Mouse (Mus musculus) embryonic facial prominence, embryonic 11.5 days (tissue): ENCODE results near the gene Bcar1. TPM values are rescaled to one million over a fixed set of nuclear protein-coding genes. Genes with fewer than 3 reads are reported as not detected.

Source experiments
- ATAC-seq: fragments of 200-750 bp; cut with Nextera tagmentation; replicated peaks from 2 replicates; pipeline ENCODE4 v1.8.0; 2017; ENCODE audit warnings: low read depth; ENCODE audit not compliant: insufficient number of reproducible peaks, low FRiP score, low TSS enrichment
- DNase-seq: peaks from one replicate; pipeline ENCODE4 v3.0.0-alpha.2; 2015; ENCODE audit warnings: low spot score
- H3K27ac ChIP-seq: fragments of 300-500 bp; sonication (generic); replicated peaks from 2 replicates; pipeline ENCODE4 v1.5.1; 2014; ENCODE audit warnings: mild to moderate bottlenecking, low read depth, low read length, control low read depth
- H3K27me3 ChIP-seq: fragments of 300-500 bp; sonication (generic); 2 replicates; pipeline ENCODE4 v1.6.1; 2014; ENCODE audit warnings: mild to moderate bottlenecking, low read length, moderate library complexity, mixed read lengths; ENCODE audit not compliant: control insufficient read depth, insufficient read depth
- H3K36me3 ChIP-seq: fragments of 300-500 bp; sonication (generic); replicated peaks from 2 replicates; pipeline ENCODE4 v1.6.1; 2014; ENCODE audit warnings: low read depth, mild to moderate bottlenecking, low read length, moderate library complexity, mixed read lengths; ENCODE audit not compliant: control insufficient read depth, insufficient read depth
- H3K4me1 ChIP-seq: fragments of 300-500 bp; sonication (generic); 2 replicates; pipeline ENCODE4 v1.6.1; 2014; ENCODE audit warnings: low read length, mixed read lengths; ENCODE audit not compliant: control insufficient read depth, insufficient read depth
- H3K4me2 ChIP-seq: fragments of 300-500 bp; sonication (generic); 2 replicates; pipeline ENCODE4 v1.6.1; 2014; ENCODE audit warnings: low read depth, mild to moderate bottlenecking, control low read depth, low read length, moderate library complexity
- H3K4me3 ChIP-seq: fragments of 300-500 bp; sonication (generic); 2 replicates; pipeline ENCODE4 v1.5.1; 2014; ENCODE audit warnings: low read depth, low read length, control low read depth
- H3K9ac ChIP-seq: fragments of 300-500 bp; sonication (generic); replicated peaks from 2 replicates; pipeline ENCODE4 v1.6.1; 2014; ENCODE audit warnings: mild to moderate bottlenecking, control low read depth, low read length
- H3K9me3 ChIP-seq: fragments of 300-500 bp; sonication (generic); replicated peaks from 2 replicates; pipeline ENCODE4 v1.6.1; 2016; ENCODE audit warnings: mild to moderate bottlenecking, low read length, inconsistent platforms, mixed read lengths; ENCODE audit not compliant: control insufficient read depth
- WGBS: fragments of 180-500 bp; shearing (Covaris S2); extraction: QIAGEN DNeasy Blood & Tissue Kit; methylation state at CpG from one replicate; pipeline ENCODE4 v1.1.7; 2014; 5-methylcytosine and 5-hydroxymethylcytosine counted together
- polyA plus RNA-seq: library from polyadenylated mRNA; unstranded; fragments of >200 nt; fragmentation: Nextera tagmentation; extraction: Ambion mirVana; gene quantifications from 2 replicates; pipeline ENCODE4 v1.2.1, GENCODE M21; 2014

The Bcar1 gene
- polyA plus RNA-seq, 1 experiment from 2014 or later, result 30.9 TPM

DNA sequence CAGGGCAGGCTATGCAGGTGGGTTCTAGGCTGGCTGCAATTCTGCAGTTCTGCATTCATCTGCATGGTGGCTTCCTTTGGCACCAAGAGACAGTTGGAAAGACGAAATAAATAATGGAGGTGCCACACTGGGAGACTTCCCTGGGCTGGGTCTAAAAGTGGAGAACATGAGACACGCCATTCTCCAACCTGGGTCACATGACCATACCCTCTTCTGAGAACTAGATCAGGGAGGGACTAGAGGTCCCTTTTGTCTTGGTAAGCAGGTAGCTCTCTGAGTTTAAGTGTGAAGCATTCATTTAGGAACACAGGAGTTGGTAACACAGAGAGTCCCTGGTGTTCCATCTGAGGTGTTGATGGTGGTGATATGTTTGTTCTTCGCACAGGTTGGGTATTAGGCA, 43.4 kb downstream of the Bcar1 start:
- H3K9ac ChIP-seq, result no peak overlapping the region
- no peak for DNase-seq
- no peaks in the 10 kb centered on the region for H3K4me1 ChIP-seq
- no peaks in the 10 kb centered on the region for H3K9me3 ChIP-seq
- H3K4me2 ChIP-seq, result no peak overlapping the region
- H3K36me3 ChIP-seq, result no peaks in the 10 kb centered on the region
- no peaks in the 10 kb centered on the region for H3K27me3 ChIP-seq
- no peak for ATAC-seq
- H3K27ac ChIP-seq, result no peak overlapping the region
- no peak overlapping the region for H3K4me3 ChIP-seq
- 81% methylated on average over 3 of the region's 3 CpGs for WGBS

DNA sequence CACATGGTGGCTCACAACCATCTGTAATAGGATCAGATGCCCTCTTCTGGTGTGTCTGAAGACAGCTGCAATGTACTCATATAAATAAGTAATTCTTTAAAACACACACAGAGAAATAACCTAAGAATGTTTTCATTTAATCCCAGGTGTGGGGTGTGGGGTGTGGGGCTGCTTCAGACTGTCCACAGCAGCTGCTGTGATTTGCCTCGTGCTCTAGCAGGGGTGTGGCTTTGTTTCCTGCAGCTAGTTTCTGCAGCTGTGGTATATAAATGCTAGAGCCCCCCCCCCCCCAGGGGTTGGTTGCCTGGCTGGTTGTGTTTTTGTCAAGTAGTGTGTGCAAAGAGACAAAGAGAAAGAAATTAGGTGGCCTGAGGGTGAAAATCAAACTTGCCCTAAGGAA, 44.6 kb downstream of the Bcar1 start:
- no peaks in the 10 kb centered on the region for H3K27me3 ChIP-seq
- 21% methylated on average over 1 of the region's 1 CpGs for WGBS
- no peak for DNase-seq
- no peak for ATAC-seq
- no peaks in the 10 kb centered on the region for H3K9me3 ChIP-seq
- H3K4me1 ChIP-seq, result no peaks in the 10 kb centered on the region
- H3K4me3 ChIP-seq, result no peak overlapping the region
- H3K4me2 ChIP-seq, result no peak overlapping the region
- H3K36me3 ChIP-seq, result no peaks in the 10 kb centered on the region
- H3K9ac ChIP-seq, result no peak overlapping the region
- H3K27ac ChIP-seq, result no peak overlapping the region

- H3K9ac ChIP-seq, result no peak overlapping the region
- H3K9me3 ChIP-seq, result no peaks in the 10 kb centered on the region
- no peak overlapping the region for H3K27ac ChIP-seq
- H3K4me1 ChIP-seq, result no peaks in the 10 kb centered on the region
- WGBS, result 75% methylated on average over 10 of the region's 10 CpGs
- ATAC-seq, result no peak
- DNase-seq, result no peak
- no peak overlapping the region for H3K4me3 ChIP-seq
- H3K36me3 ChIP-seq, result no peaks in the 10 kb centered on the region
- no peaks in the 10 kb centered on the region for H3K27me3 ChIP-seq
- H3K4me2 ChIP-seq, result no peak overlapping the region
Measured at GRCm38 (mm10) chr8:111697655-111698054, 46.0 kb downstream of the Bcar1 start.

- H3K27me3 ChIP-seq, result no peaks in the 10 kb centered on the region
- ATAC-seq, result no peak
- no peak overlapping the region for H3K4me2 ChIP-seq
- no peak overlapping the region for H3K4me3 ChIP-seq
- no peak overlapping the region for H3K27ac ChIP-seq
- H3K9ac ChIP-seq, result no peak overlapping the region
- no peak for DNase-seq
- H3K9me3 ChIP-seq, result no peaks in the 10 kb centered on the region
- 61% methylated on average over 7 of the region's 7 CpGs for whole genome bisulfite sequencing
- H3K4me1 ChIP-seq, result no peaks in the 10 kb centered on the region
- no peaks in the 10 kb centered on the region for H3K36me3 ChIP-seq
Measured at GRCm38 (mm10) chr8:111695441-111695840, 48.2 kb downstream of the Bcar1 start.

- WGBS, result 52% methylated on average over 6 of the region's 6 CpGs
- Histone ChIP-seq H3K36me3 (no peaks in the 10 kb centered on the region), H3K4me2 (no peak overlapping the region), H3K9me3 (no peaks in the 10 kb centered on the region), H3K4me1 (no peaks in the 10 kb centered on the region), H3K27ac (no peak overlapping the region), H3K4me3 (no peak overlapping the region), H3K27me3 (no peaks in the 10 kb centered on the region), H3K9ac (no peak overlapping the region)
- DNase-seq (no peak), ATAC-seq (no peak)
Measured at GRCm38 (mm10) chr8:111693261-111693741, 50.3 kb downstream of the Bcar1 start.

GRCm38 (mm10) chr8:111690960-111691445, 52.6 kb downstream of the Bcar1 start, which contains the start of gene Ctrb1:
Gene Ctrb1, minus strand, starts transcription at chr8:111691010.
- Histone ChIP-seq H3K4me2 (no peak within 1 kb of the TSS), H3K36me3 (no peaks in the 10 kb centered on the region), H3K27ac (no peak within 1 kb of the TSS), H3K9ac (no peak within 1 kb of the TSS), H3K27me3 (no peaks in the 10 kb centered on the region), H3K4me3 (no peak within 1 kb of the TSS), H3K9me3 (no peaks in the 10 kb centered on the region), H3K4me1 (no peaks in the 10 kb centered on the region)
- no peak for DNase-seq
- no peak for ATAC-seq
- 88% methylated on average over 2 of the region's 2 CpGs for WGBS

- 78% methylated on average over 13 of the region's 13 CpGs for WGBS
- H3K27me3 ChIP-seq, result no peaks in the 10 kb centered on the region
- 0 out of 2 replicates have a peak, but pooled peaks have one; percentile 48 for ATAC-seq
Measured at GRCm38 (mm10) chr8:111686881-111687280, 56.7 kb downstream of the Bcar1 start.

GRCm38 (mm10) chr8:111682521-111682920, 61.1 kb downstream of the Bcar1 start:
- no peaks in the 10 kb centered on the region for H3K4me1 ChIP-seq
- DNase-seq (no peak), ATAC-seq (no peak)
- no peaks in the 10 kb centered on the region for H3K36me3 ChIP-seq
- no peak overlapping the region for H3K4me3 ChIP-seq
- no peak overlapping the region for H3K27ac ChIP-seq
- no peaks in the 10 kb centered on the region for H3K27me3 ChIP-seq
- 32% methylated on average over 9 of the region's 9 CpGs for WGBS
- H3K9ac ChIP-seq, result no peak overlapping the region
- no peak overlapping the region for H3K4me2 ChIP-seq
- no peaks in the 10 kb centered on the region for H3K9me3 ChIP-seq

More at GRCm38 (mm10) chr8:111686881-111687280, 56.7 kb downstream of the Bcar1 start:
- H3K36me3 ChIP-seq, result no peaks in the 10 kb centered on the region
- H3K27ac ChIP-seq, result no peak overlapping the region
- no peak overlapping the region for H3K4me2 ChIP-seq
- DNase-seq, result no peak
- H3K4me3 ChIP-seq, result no peak overlapping the region
- no peaks in the 10 kb centered on the region for H3K4me1 ChIP-seq
- no peak overlapping the region for H3K9ac ChIP-seq
- H3K9me3 ChIP-seq, result no peaks in the 10 kb centered on the region
